Mouse (Mus musculus): ENCODE measurements at regions not wholly inside any gene's neighbourhood (a gene's known extent, or its start where the extent isn't known, plus 50 kb on each side); places are given as distances from the start of the nearest gene placed in this dataset.

DNA sequence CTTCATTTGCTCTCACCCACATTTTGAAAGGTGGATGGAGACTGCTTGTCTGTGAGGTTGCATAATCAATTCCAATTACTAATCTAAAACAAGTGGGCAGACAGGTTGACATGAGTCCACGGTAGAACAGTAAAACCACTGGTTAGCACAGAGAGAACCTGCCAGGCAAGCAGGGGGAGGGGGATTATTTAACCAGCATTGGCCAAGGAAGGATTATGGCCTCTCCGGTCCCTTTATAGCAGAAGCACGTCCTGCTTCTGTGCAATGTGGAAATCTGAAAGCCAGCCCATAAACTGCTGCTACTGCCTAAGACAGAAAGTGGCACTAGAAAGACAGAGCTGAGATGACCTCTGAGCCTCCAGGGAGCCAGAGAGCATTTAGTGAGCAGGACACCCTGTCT lies 285.5 kb downstream of the Cog6 start:
- TF ChIP-seq POLR2A (IDR thresholded peaks at IDR 0.05; ENCODE audit: low read depth, low read length) = no peak
- TF ChIP-seq CTCF (conservative IDR thresholded peaks at IDR 0.05; ENCODE audit: insufficient read depth, insufficient read length, low read depth, low read length) = no peak

Data from kidney, adult 2 months (tissue).